Mouse (Mus musculus): ENCODE results near the gene Calhm5. TPM values are rescaled to one million over a fixed set of nuclear protein-coding genes. Genes with fewer than 3 reads are reported as not detected.

Gene Calhm5
- total RNA-seq (2014; rRNA removed) (0.60 and 1.0 TPM in 2 replicates), polyA plus RNA-seq (2015; fragmentation: Nextera tagmentation; extraction: Ambion mirVana) (0.86 and 0.91 TPM in 2 replicates)

DNA sequence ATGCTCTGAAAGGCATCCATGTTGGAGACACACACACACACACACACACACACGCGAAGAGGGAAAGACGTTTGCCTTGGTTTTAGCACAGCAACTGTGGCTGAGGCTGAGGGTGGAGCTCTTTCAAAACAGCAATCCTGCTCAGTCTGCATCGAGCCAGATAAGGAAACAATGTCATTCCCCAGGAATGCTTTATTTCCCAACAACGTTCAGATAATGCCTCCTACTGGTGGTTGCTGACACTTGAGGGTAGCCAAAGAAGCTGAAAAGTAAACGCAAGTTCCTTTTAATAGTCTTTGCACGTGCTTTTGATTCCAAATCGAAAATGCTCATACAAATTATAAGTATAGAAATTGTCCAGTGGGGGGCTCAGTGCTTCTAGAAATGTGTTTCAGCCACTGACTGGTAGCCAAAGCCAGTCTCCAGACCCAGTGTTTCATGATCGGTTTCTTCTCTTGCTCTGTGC, at the start of gene Calhm5:
TSS of gene Calhm5 (minus strand) at position 102 of the 466 bp plus-strand sequence.
- ATAC-seq (ENCODE audit: low FRiP score) (peak; percentile 81), DNase-seq (ENCODE audit: low spot score) (peak; percentile 57)
- peak; percentile 72 for TF ChIP-seq CTCF (IDR thresholded peaks at IDR 0.05)
- 21% methylated on average over 9 of the region's 9 CpGs for WGBS
- no peaks in the 10 kb centered on the region for H3K9me3 ChIP-seq (ENCODE audit: low read length)
- 0 out of 2 replicates have a peak within 1 kb of the TSS, but pooled peaks have one; percentile 8 for H3K9ac ChIP-seq (replicated peaks; ENCODE audit: low read length, poor library complexity, severe bottlenecking)
- no peaks in the 10 kb centered on the region for H3K27me3 ChIP-seq (ENCODE audit: insufficient read depth, low read length)
- no peaks in the 10 kb centered on the region for H3K4me1 ChIP-seq (ENCODE audit: insufficient read depth, low read length)
- peak within 1 kb of the TSS; percentile 43 for H3K4me2 ChIP-seq (ENCODE audit: low read depth, low read length, poor library complexity, severe bottlenecking)
- H3K36me3 ChIP-seq (ENCODE audit: insufficient read depth, low read length) = no peaks in the 10 kb centered on the region
- peak within 1 kb of the TSS; percentile 23 for H3K4me3 ChIP-seq (ENCODE audit: low read depth, low read length)
- peak within 1 kb of the TSS; percentile 38; the same call in 1 of the 2 replicates for H3K27ac ChIP-seq (ENCODE audit: low read depth, low read length)

DNA sequence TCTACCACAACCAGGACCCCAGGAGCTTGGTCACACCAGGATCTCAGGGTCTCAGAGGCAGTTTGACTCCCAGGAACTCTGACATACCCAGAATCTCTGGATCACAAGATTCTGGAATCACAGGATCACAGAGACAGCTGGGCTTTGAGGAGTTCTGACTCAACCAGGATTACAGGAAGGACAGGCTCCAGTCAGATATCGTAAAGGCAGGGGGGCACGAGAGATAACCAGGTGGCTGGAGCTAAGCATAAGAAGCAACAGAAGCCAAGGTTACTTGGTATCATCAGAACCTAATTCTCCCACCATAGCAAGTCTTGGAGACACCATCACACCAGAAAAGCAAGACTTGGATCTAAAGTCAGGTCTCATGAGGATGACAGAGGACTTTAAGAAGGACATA, 45.4 kb upstream of the Calhm5 start:
- Histone ChIP-seq H3K4me1 (ENCODE audit: insufficient read depth, low read length) (no peaks in the 10 kb centered on the region), H3K4me2 (ENCODE audit: low read depth, low read length, poor library complexity, severe bottlenecking) (no peak overlapping the region), H3K36me3 (ENCODE audit: insufficient read depth, low read length) (no peaks in the 10 kb centered on the region), H3K9ac (replicated peaks; ENCODE audit: low read length, poor library complexity, severe bottlenecking) (no peak overlapping the region), H3K27me3 (ENCODE audit: insufficient read depth, low read length) (no peaks in the 10 kb centered on the region), H3K9me3 (ENCODE audit: low read length) (no peaks in the 10 kb centered on the region), H3K27ac (ENCODE audit: low read depth, low read length) (no peak overlapping the region), H3K4me3 (ENCODE audit: low read depth, low read length) (no peak overlapping the region)
- DNase-seq (ENCODE audit: low spot score) = no peak
- no peak for ATAC-seq (ENCODE audit: low FRiP score)
- no peak for TF ChIP-seq CTCF (IDR thresholded peaks at IDR 0.05)
- 87% methylated on average over 2 of the region's 2 CpGs for WGBS

DNA sequence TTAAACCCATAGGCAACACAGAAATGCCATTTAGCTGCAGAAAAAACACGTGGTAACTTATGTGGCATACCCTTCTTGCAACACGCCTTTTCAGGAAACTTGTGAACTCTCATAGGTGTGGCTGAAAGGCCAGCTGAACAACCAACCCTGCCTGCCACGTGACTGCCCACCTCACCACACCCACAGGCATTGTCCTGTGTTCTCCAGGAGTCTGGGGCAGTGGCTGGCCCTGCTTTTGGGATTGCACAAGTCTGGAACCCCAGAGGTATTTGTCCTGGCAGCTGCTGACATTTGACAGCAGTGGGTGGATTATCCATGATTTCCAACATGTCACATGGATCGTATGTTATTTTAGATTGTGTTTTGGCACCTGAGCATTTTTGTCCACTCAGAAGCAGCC, 43.4 kb upstream of the Calhm5 start:
- DNase-seq (ENCODE audit: low spot score) (no peak), ATAC-seq (ENCODE audit: low FRiP score) (no peak)
- H3K4me2 ChIP-seq (ENCODE audit: low read depth, low read length, poor library complexity, severe bottlenecking) = no peak overlapping the region
- no peak for TF ChIP-seq CTCF (IDR thresholded peaks at IDR 0.05)
- H3K36me3 ChIP-seq (ENCODE audit: insufficient read depth, low read length) = no peaks in the 10 kb centered on the region
- H3K9ac ChIP-seq (replicated peaks; ENCODE audit: low read length, poor library complexity, severe bottlenecking) = no peak overlapping the region
- no peaks in the 10 kb centered on the region for H3K4me1 ChIP-seq (ENCODE audit: insufficient read depth, low read length)
- H3K9me3 ChIP-seq (ENCODE audit: low read length) = no peaks in the 10 kb centered on the region
- H3K27ac ChIP-seq (ENCODE audit: low read depth, low read length) = no peak overlapping the region
- no peak overlapping the region for H3K4me3 ChIP-seq (ENCODE audit: low read depth, low read length)
- 73% methylated on average over 4 of the region's 4 CpGs for WGBS
- H3K27me3 ChIP-seq (ENCODE audit: insufficient read depth, low read length) = no peaks in the 10 kb centered on the region

- Histone ChIP-seq H3K4me1 (ENCODE audit: insufficient read depth, low read length) (no peaks in the 10 kb centered on the region), H3K9ac (replicated peaks; ENCODE audit: low read length, poor library complexity, severe bottlenecking) (no peak overlapping the region), H3K4me3 (ENCODE audit: low read depth, low read length) (no peak overlapping the region), H3K36me3 (ENCODE audit: insufficient read depth, low read length) (no peaks in the 10 kb centered on the region), H3K27me3 (ENCODE audit: insufficient read depth, low read length) (no peaks in the 10 kb centered on the region), H3K4me2 (ENCODE audit: low read depth, low read length, poor library complexity, severe bottlenecking) (no peak overlapping the region), H3K27ac (ENCODE audit: low read depth, low read length) (no peak overlapping the region), H3K9me3 (ENCODE audit: low read length) (no peaks in the 10 kb centered on the region)
- TF ChIP-seq CTCF (IDR thresholded peaks at IDR 0.05) = no peak
- DNase-seq (ENCODE audit: low spot score) (no peak), ATAC-seq (ENCODE audit: low FRiP score) (no peak)
- 61% methylated on average over 6 of the region's 6 CpGs for WGBS
Measured at GRCm38 (mm10) chr10:34138027-34138426, 41.7 kb upstream of the Calhm5 start.

- H3K4me3 ChIP-seq (ENCODE audit: low read depth, low read length) = no peak overlapping the region
- no peak for DNase-seq (ENCODE audit: low spot score)
- 12% methylated on average over 6 of the region's 6 CpGs for WGBS
Measured at GRCm38 (mm10) chr10:34136432-34136831, 40.1 kb upstream of the Calhm5 start.

DNA sequence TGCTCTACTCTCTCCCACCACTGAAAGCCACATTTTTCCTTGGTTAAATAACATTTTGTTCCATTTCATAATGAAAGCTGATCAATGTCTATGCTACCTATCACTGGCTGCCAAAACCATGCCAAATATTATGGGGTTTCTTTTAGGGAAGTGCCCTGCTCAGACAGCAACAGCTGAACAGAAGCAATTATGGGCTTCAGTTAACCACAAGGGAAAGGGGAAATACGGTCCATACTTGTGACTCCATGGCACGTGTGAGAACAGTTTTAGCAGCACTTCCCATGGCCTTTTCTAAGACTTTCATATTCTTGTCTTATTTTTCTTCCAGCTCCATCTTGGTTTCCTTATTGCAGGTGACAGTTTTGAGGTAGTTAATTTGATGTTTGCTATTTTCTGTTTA, 35.0 kb upstream of the Calhm5 start:
- 84% methylated on average over 2 of the region's 2 CpGs for WGBS
- ATAC-seq (ENCODE audit: low FRiP score) (no peak), DNase-seq (ENCODE audit: low spot score) (no peak)
- no peaks in the 10 kb centered on the region for H3K27me3 ChIP-seq (ENCODE audit: insufficient read depth, low read length)
- no peaks in the 10 kb centered on the region for H3K4me1 ChIP-seq (ENCODE audit: insufficient read depth, low read length)
- no peak for TF ChIP-seq CTCF (IDR thresholded peaks at IDR 0.05)
- no peak overlapping the region for H3K9ac ChIP-seq (replicated peaks; ENCODE audit: low read length, poor library complexity, severe bottlenecking)
- no peak overlapping the region for H3K27ac ChIP-seq (ENCODE audit: low read depth, low read length)
- no peaks in the 10 kb centered on the region for H3K9me3 ChIP-seq (ENCODE audit: low read length)
- H3K36me3 ChIP-seq (ENCODE audit: insufficient read depth, low read length) = no peaks in the 10 kb centered on the region
- no peak overlapping the region for H3K4me3 ChIP-seq (ENCODE audit: low read depth, low read length)
- H3K4me2 ChIP-seq (ENCODE audit: low read depth, low read length, poor library complexity, severe bottlenecking) = no peak overlapping the region

More at GRCm38 (mm10) chr10:34136432-34136831, 40.1 kb upstream of the Calhm5 start:
- H3K4me2 ChIP-seq (ENCODE audit: low read depth, low read length, poor library complexity, severe bottlenecking) = no peak overlapping the region
- TF ChIP-seq CTCF (IDR thresholded peaks at IDR 0.05) = no peak
- H3K36me3 ChIP-seq (ENCODE audit: insufficient read depth, low read length) = no peaks in the 10 kb centered on the region
- no peak overlapping the region for H3K9ac ChIP-seq (replicated peaks; ENCODE audit: low read length, poor library complexity, severe bottlenecking)
- no peak for ATAC-seq (ENCODE audit: low FRiP score)
- no peaks in the 10 kb centered on the region for H3K27me3 ChIP-seq (ENCODE audit: insufficient read depth, low read length)
- H3K4me1 ChIP-seq (ENCODE audit: insufficient read depth, low read length) = no peaks in the 10 kb centered on the region
- no peak overlapping the region for H3K27ac ChIP-seq (ENCODE audit: low read depth, low read length)
- no peaks in the 10 kb centered on the region for H3K9me3 ChIP-seq (ENCODE audit: low read length)
